Mouse (Mus musculus): ENCODE results near the gene Bst1. TPM values are rescaled to one million over a fixed set of nuclear protein-coding genes. Genes with fewer than 3 reads are reported as not detected.

Gene Bst1
- polyA plus RNA-seq, 1 experiment from 2014 or later, result 3.6 TPM

DNA sequence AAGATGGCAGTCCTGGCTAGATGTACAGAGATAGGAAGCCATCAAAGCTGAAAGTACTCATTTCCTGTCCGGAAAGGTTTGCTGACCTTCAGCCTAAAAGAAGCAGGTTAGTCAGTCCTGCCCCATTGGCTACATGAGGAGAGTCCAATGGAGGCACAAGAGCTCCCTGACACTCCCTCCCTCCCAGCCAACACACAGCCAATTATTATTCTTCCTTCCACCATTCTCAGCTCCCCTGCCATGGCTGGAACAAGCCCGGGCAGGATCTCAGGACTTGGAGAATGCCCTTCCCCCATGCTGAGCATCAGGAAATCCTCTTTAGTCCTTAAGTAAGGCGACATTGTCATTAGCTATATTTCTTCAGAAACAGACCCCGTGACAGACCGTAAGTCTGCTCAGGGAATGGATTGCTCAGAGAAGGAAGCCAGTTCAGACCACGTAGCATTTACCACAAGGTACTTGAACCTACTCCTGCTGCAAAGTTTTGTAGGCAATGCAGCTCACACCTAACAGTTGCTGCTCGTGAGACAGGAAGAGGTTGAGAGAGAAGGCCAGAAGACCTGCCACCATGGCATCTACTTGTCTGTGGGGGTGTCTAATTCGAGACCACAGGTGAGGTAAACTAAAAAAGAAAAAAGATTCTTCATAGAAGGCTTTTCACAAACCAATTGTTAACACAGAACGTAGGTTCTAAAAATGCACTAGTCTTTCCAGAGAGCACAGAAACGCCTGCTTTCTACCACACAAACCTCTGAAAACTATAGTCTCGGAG lies 34.6 kb downstream of the Bst1 start:
- Histone ChIP-seq H3K4me1 (replicated peaks; ENCODE audit: control insufficient read depth, insufficient read depth) (no peaks in the 10 kb centered on the region), H3K9me3 (ENCODE audit: control insufficient read depth, low read length) (no peaks in the 10 kb centered on the region), H3K36me3 (ENCODE audit: control insufficient read depth, insufficient read depth, low read length) (no peaks in the 10 kb centered on the region), H3K27ac (replicated peaks) (no peak overlapping the region), H3K27me3 (ENCODE audit: control insufficient read depth, insufficient read depth, low read length) (no peaks in the 10 kb centered on the region), H3K4me2 (replicated peaks; ENCODE audit: low read depth) (no peak overlapping the region), H3K4me3 (ENCODE audit: low read depth, low read length) (no peak overlapping the region), H3K9ac (ENCODE audit: low read length) (no peak overlapping the region)
- WGBS, result 79% methylated on average over 11 of the region's 11 CpGs
- DNase-seq (ENCODE audit: low spot score) (no peak), ATAC-seq (ENCODE audit: low FRiP score, low TSS enrichment) (no peak)
- TF ChIP-seq CTCF (IDR thresholded peaks at IDR 0.05; ENCODE audit: low read depth), result no peak
- TF ChIP-seq EP300 (optimal IDR thresholded peaks at IDR 0.05), result no peak

DNA sequence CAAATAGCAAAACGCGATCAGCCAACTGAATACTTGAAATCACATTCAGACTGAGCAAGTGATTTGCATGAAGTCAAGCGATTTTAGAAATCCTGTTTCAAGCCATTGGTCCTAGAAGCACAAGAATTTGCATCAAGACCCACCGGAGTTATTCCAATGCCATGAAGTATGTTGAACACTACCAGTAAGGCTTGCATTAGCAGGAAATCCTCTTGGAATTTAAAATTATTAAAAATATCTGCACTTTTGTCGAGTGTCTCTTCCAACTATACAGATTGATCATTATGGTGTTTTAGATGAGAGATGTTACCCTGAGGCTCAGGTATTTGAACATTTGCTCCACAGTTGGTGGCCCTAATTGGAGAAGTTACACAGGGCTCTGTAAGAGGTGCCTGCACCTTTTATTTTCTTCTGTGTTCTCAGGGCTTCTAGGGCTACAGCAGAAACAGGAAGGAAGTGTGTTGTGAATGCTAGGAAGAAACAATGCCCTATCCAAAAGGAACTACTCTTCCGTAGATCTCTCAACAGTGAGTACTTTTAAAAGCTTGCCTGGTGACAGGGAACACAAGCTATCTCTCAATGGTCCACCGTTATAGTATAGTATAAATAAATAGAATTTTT lies 35.3 kb downstream of the Bst1 start:
- Histone ChIP-seq H3K9me3 (ENCODE audit: control insufficient read depth, low read length) (no peaks in the 10 kb centered on the region), H3K4me3 (ENCODE audit: low read depth, low read length) (no peak overlapping the region), H3K4me1 (replicated peaks; ENCODE audit: control insufficient read depth, insufficient read depth) (no peaks in the 10 kb centered on the region), H3K27ac (replicated peaks) (no peak overlapping the region), H3K27me3 (ENCODE audit: control insufficient read depth, insufficient read depth, low read length) (no peaks in the 10 kb centered on the region), H3K4me2 (replicated peaks; ENCODE audit: low read depth) (no peak overlapping the region), H3K36me3 (ENCODE audit: control insufficient read depth, insufficient read depth, low read length) (no peaks in the 10 kb centered on the region), H3K9ac (ENCODE audit: low read length) (no peak overlapping the region)
- TF ChIP-seq CTCF (IDR thresholded peaks at IDR 0.05; ENCODE audit: low read depth), result no peak
- TF ChIP-seq EP300 (optimal IDR thresholded peaks at IDR 0.05), result no peak
- WGBS, result 77% methylated on average over 7 of the region's 7 CpGs
- DNase-seq (ENCODE audit: low spot score) (no peak), ATAC-seq (ENCODE audit: low FRiP score, low TSS enrichment) (no peak)

DNA sequence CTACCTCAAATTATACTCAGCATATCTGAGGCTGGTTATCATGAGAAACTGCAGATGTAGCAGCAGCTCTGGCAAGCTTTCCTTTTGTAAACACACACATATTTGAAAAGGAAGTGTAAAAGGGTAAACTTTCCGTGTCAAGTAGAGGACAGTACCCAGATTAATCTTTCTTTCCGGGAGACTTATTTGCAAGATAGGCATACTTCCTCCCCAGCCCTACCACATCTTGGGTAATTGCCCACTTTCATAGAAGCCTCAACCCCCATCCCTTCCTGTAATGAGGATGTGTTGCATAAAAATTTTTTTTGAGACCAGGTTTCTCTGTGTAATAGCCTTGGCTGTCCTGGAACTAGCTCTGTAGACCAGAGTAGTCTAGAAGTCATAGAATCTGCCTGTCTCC lies 37.1 kb downstream of the Bst1 start:
- Histone ChIP-seq H3K4me2 (replicated peaks; ENCODE audit: low read depth) (no peak overlapping the region), H3K36me3 (ENCODE audit: control insufficient read depth, insufficient read depth, low read length) (no peaks in the 10 kb centered on the region), H3K9me3 (ENCODE audit: control insufficient read depth, low read length) (no peaks in the 10 kb centered on the region), H3K4me3 (ENCODE audit: low read depth, low read length) (no peak overlapping the region), H3K9ac (ENCODE audit: low read length) (no peak overlapping the region), H3K27ac (replicated peaks) (no peak overlapping the region), H3K27me3 (ENCODE audit: control insufficient read depth, insufficient read depth, low read length) (no peaks in the 10 kb centered on the region), H3K4me1 (replicated peaks; ENCODE audit: control insufficient read depth, insufficient read depth) (no peaks in the 10 kb centered on the region)
- peak; percentile 76; the same call in 1 of the 2 replicates for ATAC-seq (ENCODE audit: low FRiP score, low TSS enrichment)
- DNase-seq (ENCODE audit: low spot score), result no peak
- 2% methylated on average over 2 of the region's 2 CpGs for WGBS
- TF ChIP-seq CTCF (IDR thresholded peaks at IDR 0.05; ENCODE audit: low read depth), result no peak
- TF ChIP-seq EP300 (optimal IDR thresholded peaks at IDR 0.05), result no peak

DNA sequence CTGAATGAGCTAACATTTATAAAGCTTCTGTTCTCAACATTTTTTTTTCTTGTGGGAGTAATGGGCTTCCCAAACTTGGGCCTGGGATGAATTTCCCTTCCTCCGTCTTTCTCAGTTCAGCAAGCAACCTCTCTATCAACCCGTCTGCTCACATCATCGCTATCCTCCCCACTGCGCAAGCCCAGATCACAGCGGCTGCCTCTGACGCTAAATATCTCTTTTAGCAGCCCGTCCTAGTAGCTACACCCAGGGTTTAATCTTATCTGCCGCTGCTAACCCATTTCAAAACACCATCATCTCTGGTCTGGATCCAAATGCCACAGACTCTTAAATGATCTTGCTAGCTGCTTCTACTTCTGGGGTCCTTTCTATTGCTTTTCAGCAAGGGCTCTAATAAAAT lies 41.0 kb downstream of the Bst1 start:
- DNase-seq (ENCODE audit: low spot score) (no peak), ATAC-seq (ENCODE audit: low FRiP score, low TSS enrichment) (no peak)
- no peaks in the 10 kb centered on the region for H3K27me3 ChIP-seq (ENCODE audit: control insufficient read depth, insufficient read depth, low read length)
- H3K4me1 ChIP-seq (replicated peaks; ENCODE audit: control insufficient read depth, insufficient read depth), result no peaks in the 10 kb centered on the region
- 74% methylated on average over 8 of the region's 8 CpGs for WGBS
- no peak overlapping the region for H3K4me2 ChIP-seq (replicated peaks; ENCODE audit: low read depth)
- no peak for TF ChIP-seq EP300 (optimal IDR thresholded peaks at IDR 0.05)
- TF ChIP-seq CTCF (IDR thresholded peaks at IDR 0.05; ENCODE audit: low read depth), result no peak
- H3K27ac ChIP-seq (replicated peaks), result no peak overlapping the region
- H3K9ac ChIP-seq (ENCODE audit: low read length), result no peak overlapping the region
- H3K36me3 ChIP-seq (ENCODE audit: control insufficient read depth, insufficient read depth, low read length), result no peaks in the 10 kb centered on the region
- no peaks in the 10 kb centered on the region for H3K9me3 ChIP-seq (ENCODE audit: control insufficient read depth, low read length)
- H3K4me3 ChIP-seq (ENCODE audit: low read depth, low read length), result no peak overlapping the region

DNA sequence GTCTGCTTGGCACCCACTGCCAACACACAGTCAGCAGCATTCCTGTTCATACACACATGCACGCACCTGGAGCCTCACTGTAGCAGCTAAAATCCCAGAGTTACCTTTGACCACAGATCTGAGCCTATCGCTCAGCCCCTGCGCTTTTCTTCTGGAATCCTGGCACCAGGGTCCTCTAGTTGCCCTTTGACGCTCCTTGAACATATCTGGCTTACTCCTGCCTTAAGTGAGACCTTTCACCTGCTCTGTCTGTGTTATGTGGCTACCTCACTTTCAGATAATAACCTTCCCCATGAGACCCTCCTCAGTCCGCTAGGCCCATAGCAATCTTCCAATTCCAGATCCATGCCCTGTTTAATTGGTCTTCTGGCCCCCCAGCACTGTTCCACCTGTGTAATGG lies 41.4 kb downstream of the Bst1 start:
- TF ChIP-seq EP300 (optimal IDR thresholded peaks at IDR 0.05) (no peak), CTCF (IDR thresholded peaks at IDR 0.05; ENCODE audit: low read depth) (no peak)
- Histone ChIP-seq H3K9ac (ENCODE audit: low read length) (no peak overlapping the region), H3K4me2 (replicated peaks; ENCODE audit: low read depth) (no peak overlapping the region), H3K4me3 (ENCODE audit: low read depth, low read length) (no peak overlapping the region), H3K27me3 (ENCODE audit: control insufficient read depth, insufficient read depth, low read length) (no peaks in the 10 kb centered on the region), H3K27ac (replicated peaks) (no peak overlapping the region), H3K4me1 (replicated peaks; ENCODE audit: control insufficient read depth, insufficient read depth) (no peaks in the 10 kb centered on the region), H3K36me3 (ENCODE audit: control insufficient read depth, insufficient read depth, low read length) (no peaks in the 10 kb centered on the region), H3K9me3 (ENCODE audit: control insufficient read depth, low read length) (no peaks in the 10 kb centered on the region)
- ATAC-seq (ENCODE audit: low FRiP score, low TSS enrichment), result no peak
- WGBS, result 86% methylated on average over 5 of the region's 5 CpGs
- no peak for DNase-seq (ENCODE audit: low spot score)

Data from stomach, postnatal 0 days (tissue).